Mouse (Mus musculus): ENCODE measurements at regions not wholly inside any gene's neighbourhood (a gene's known extent, or its start where the extent isn't known, plus 50 kb on each side); places are given as distances from the start of the nearest gene placed in this dataset.

DNA sequence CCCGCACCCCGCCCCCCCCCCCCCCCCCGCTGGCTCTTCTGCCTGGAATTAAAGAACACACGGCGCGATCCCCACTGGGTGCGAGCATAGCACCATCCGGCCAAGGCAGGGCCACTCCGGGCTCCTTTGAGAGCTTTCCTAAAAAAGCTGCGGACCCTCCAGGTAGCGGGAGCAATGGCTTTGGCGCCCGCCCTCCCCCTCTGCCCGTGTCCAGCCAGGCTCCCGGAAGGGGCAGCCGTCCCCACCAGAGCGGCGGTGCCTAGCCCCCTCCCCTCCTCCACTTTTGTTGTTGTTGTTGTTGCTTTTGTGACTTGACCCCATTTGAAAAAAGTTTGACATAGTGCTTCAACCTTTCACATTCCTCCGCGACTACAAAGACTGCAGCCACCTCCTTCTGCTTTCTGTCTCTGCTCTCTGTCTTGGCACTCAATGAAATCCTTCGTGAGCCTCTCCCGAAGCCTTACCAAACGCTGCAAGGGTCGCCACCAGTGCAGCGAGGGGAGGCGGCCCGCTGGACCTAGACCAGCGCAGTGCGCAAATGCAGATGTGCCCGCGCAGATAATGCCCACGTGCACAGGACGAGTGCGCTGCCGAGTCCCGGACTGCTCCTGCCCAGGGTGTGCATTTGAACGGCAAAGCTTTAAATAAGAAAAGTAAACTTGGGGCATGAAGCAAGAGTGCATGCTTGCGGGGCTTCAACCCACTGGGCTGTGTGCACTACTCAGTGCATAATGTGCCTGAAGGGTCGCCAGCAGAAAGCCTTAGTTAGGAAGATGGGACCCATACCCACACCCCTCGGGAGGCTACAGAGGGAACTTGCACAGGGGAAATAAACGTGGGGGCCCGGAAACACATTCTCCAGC is 179.0 kb upstream of the Xlr start:
- Histone ChIP-seq H3K36me3 (ENCODE audit: insufficient read depth, low read length) (no peaks in the 10 kb centered on the region), H3K4me3 (ENCODE audit: low read depth, low read length) (peak overlapping the region; percentile 23; the same call in 1 of the 2 replicates), H3K27me3 (replicated peaks; ENCODE audit: insufficient read depth, low read length) (no peaks in the 10 kb centered on the region), H3K4me1 (ENCODE audit: insufficient read depth, low read depth, low read length) (no peaks in the 10 kb centered on the region), H3K27ac (ENCODE audit: low read length) (no peak overlapping the region), H3K9ac (replicated peaks; ENCODE audit: low read depth) (no peak overlapping the region), H3K9me3 (ENCODE audit: low read length) (no peaks in the 10 kb centered on the region), H3K4me2 (replicated peaks; ENCODE audit: low read depth, low read length) (peak overlapping the region; percentile 56)
- 16% methylated on average over 34 of the region's 42 CpGs for WGBS
- TF ChIP-seq EP300 (IDR thresholded peaks at IDR 0.05) (no peak), CTCF (IDR thresholded peaks at IDR 0.05) (no peak)
- ATAC-seq: no peak
- no peak for DNase-seq (ENCODE audit: low spot score)

DNA sequence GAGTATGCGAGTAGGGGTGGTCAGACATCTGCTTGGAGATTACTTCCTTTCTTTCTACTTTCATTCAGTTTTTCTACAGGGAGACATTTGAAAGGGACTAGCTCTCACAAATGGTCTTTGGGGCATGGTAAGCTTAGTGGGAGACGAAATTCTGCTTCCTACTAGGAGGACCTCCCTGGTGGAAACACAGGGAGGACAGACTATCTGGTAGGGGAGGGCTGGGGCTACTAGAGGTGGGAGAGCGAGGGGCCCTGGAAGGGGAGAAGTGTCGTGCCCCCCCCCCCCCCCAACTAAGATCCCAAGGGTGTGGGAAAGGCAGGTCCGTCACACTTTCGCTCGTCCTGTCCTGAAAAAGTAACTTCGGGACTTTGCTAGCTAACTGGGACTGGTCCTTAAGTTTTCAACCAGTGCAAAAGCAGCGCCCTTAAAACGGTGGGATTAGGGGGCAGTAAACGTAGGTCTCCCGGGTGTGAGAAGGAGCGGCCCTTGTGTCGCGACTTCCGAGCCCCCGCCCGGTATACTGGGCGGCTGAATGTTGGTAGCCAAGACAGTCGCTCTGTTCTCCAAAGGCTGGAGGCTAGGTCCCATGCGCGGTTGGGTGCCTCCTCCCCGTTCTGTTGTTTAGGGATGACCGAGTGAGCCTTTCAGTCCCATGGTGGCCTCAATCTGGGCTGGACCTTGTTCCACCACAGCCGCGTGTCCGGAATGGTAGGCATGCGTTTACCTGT is 178.2 kb upstream of the Xlr start:
- H3K9me3 ChIP-seq (ENCODE audit: low read length): no peaks in the 10 kb centered on the region
- no peak for TF ChIP-seq EP300 (IDR thresholded peaks at IDR 0.05)
- no peak for TF ChIP-seq CTCF (IDR thresholded peaks at IDR 0.05)
- ATAC-seq (no peak), DNase-seq (ENCODE audit: low spot score) (no peak)
- H3K36me3 ChIP-seq (ENCODE audit: insufficient read depth, low read length): no peaks in the 10 kb centered on the region
- WGBS: 15% methylated on average over 17 of the region's 28 CpGs
- H3K27ac ChIP-seq (ENCODE audit: low read length): no peak overlapping the region
- H3K4me2 ChIP-seq (replicated peaks; ENCODE audit: low read depth, low read length): peak overlapping the region; percentile 56
- H3K4me3 ChIP-seq (ENCODE audit: low read depth, low read length): peak overlapping the region; percentile 23
- H3K9ac ChIP-seq (replicated peaks; ENCODE audit: low read depth): no peak overlapping the region
- no peaks in the 10 kb centered on the region for H3K4me1 ChIP-seq (ENCODE audit: insufficient read depth, low read depth, low read length)
- H3K27me3 ChIP-seq (replicated peaks; ENCODE audit: insufficient read depth, low read length): no peaks in the 10 kb centered on the region

DNA sequence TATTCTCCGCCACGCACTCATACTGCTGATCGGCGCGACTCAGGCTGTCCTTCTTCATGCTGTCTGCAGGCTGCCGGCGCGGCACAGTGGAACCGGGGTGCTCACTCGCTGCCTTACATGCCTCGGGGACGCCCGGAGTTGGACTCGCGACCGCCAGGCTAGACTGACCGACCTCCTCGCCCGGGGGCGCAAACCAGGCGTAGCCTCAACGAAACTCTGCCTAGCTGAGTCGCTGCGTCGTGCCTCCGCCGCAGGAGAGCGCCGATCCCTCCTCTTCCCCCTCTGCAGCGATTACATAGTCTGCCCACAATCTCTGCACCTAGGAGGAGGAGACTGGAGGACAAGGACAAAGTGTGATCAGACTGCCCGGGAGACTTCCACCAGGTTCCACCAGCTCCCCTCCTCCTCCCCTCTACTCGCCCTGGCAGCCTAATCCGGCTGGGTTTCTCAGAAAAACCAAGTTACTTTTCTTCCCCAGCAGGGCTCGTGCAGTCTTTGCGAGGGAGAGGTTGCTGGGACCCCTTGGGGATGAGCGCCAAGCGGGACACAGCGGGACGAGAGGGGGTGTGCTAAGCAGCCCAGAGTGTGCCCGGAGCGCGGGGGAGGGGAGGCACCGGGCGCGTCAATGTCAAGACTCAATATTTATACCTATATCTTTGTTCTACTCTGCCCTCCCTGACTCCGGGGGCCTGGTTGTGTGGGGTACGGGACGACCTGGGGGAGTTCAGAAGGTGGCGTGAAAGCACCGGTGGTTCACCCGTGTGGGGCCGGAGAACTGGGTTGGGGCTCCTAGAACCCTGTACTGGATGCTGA is 177.4 kb upstream of the Xlr start:
- Histone ChIP-seq H3K4me2 (replicated peaks; ENCODE audit: low read depth, low read length) (peak overlapping the region; percentile 56), H3K27me3 (replicated peaks; ENCODE audit: insufficient read depth, low read length) (no peaks in the 10 kb centered on the region), H3K9ac (replicated peaks; ENCODE audit: low read depth) (no peak overlapping the region), H3K4me3 (ENCODE audit: low read depth, low read length) (peak overlapping the region; percentile 23), H3K36me3 (ENCODE audit: insufficient read depth, low read length) (no peaks in the 10 kb centered on the region), H3K4me1 (ENCODE audit: insufficient read depth, low read depth, low read length) (no peaks in the 10 kb centered on the region), H3K9me3 (ENCODE audit: low read length) (no peaks in the 10 kb centered on the region), H3K27ac (ENCODE audit: low read length) (no peak overlapping the region)
- ATAC-seq (no peak), DNase-seq (ENCODE audit: low spot score) (no peak)
- TF ChIP-seq EP300 (IDR thresholded peaks at IDR 0.05) (no peak), CTCF (IDR thresholded peaks at IDR 0.05) (no peak)
- 16% methylated on average over 38 of the region's 52 CpGs for WGBS
